11 mouse cellular contexts compared by ENCODE assay signal in genomic region chr8:8619221-8620194, GRCm38 (mm10). TPM values are rescaled to one million over a fixed set of nuclear protein-coding genes. Genes with fewer than 3 reads are reported as not detected.
DNase-seq lines count a peak whose midpoint lies in the region; ATAC-seq lines count a peak whose summit lies in the region.
"Had no signal": no experiment of that assay in that cellular context is flagged by ENCODE, and none has a peak within 500 bp of the region (broad histone marks: within the 10 kb centered on the region; RNA-seq: fewer than 3 reads in every experiment).

No protein-coding gene starts in this region.

- H3K36me3 ChIP-seq in heart, embryonic 11.5 days (ENCODE audit: control insufficient read depth, insufficient read depth, low read length): peaks cover 14% of the 10 kb centered on the region
- H3K36me3 ChIP-seq in forebrain, embryonic 13.5 days (ENCODE audit: poor library complexity, severe bottlenecking): peaks cover 59% of the 10 kb centered on the region
- H3K36me3 ChIP-seq in limb, embryonic 15.5 days: peaks cover 53% of the 10 kb centered on the region

- no peak for DNase-seq in heart, postnatal 25 days (ENCODE audit: low spot score)
- DNase-seq in ES-CJ7 (ENCODE audit: low read depth, low spot score): peak; percentile 46
- DNase-seq in frontal cortex, postnatal 10 days (ENCODE audit: low spot score in 2 of 2): no peak
- no peak for DNase-seq in spleen, postnatal 10 days (ENCODE audit: low spot score in 2 of 2)
- DNase-seq: heart, postnatal 36 days; thymus, adult 18-20 months had no signal

- 62% methylated on average over 19 of the region's 19 CpGs for WGBS in heart, embryonic 11.5 days (ENCODE audit: insufficient replicate concordance)
- 27% methylated on average over 19 of the region's 19 CpGs for WGBS in forebrain, embryonic 13.5 days
- 41% methylated on average over 19 of the region's 19 CpGs for WGBS in limb, embryonic 15.5 days

- intact Hi-C loops in heart, postnatal 25 days (cut with DNase I): no loop called here

- H3K4me1 ChIP-seq in heart, embryonic 11.5 days (ENCODE audit: control insufficient read depth, insufficient read depth, low read length): peaks cover 14% of the 10 kb centered on the region
- peaks cover 56% of the 10 kb centered on the region for H3K4me1 ChIP-seq in forebrain, embryonic 13.5 days
- peaks cover 25% of the 10 kb centered on the region for H3K4me1 ChIP-seq in limb, embryonic 15.5 days

- 0 out of 2 replicates have a peak, but pooled peaks have one; percentile 18 for ATAC-seq in heart, embryonic 11.5 days (replicated peaks; ENCODE audit: insufficient number of reproducible peaks, low FRiP score, low TSS enrichment)
- peak; percentile 26; the same call in 1 of the 2 replicates for ATAC-seq in forebrain, embryonic 13.5 days
- ATAC-seq in limb, embryonic 15.5 days (ENCODE audit: insufficient number of reproducible peaks, low FRiP score, low TSS enrichment, low read depth): 0 out of 2 replicates have a peak, but pooled peaks have one; percentile 30
- ATAC-seq in CD4-positive, CD25-positive, alpha-beta regulatory T cell, adult 4 months: no peak

- no peaks in the 10 kb centered on the region for H3K9me3 ChIP-seq in heart, embryonic 11.5 days (replicated peaks; ENCODE audit: control insufficient read depth, low read length)
- no peaks in the 10 kb centered on the region for H3K9me3 ChIP-seq in forebrain, embryonic 13.5 days (replicated peaks)
- H3K9me3 ChIP-seq in limb, embryonic 15.5 days: no peaks in the 10 kb centered on the region
- H3K9me3 ChIP-seq: embryonic facial prominence, embryonic 15.5 days had no signal

- no peak overlapping the region for H3K9ac ChIP-seq in heart, embryonic 11.5 days (ENCODE audit: low read depth, low read length)
- peak overlapping the region; percentile 30; the same call in 1 of the 2 replicates for H3K9ac ChIP-seq in forebrain, embryonic 13.5 days
- no peak overlapping the region for H3K9ac ChIP-seq in limb, embryonic 15.5 days
- H3K9ac ChIP-seq: embryonic facial prominence, embryonic 15.5 days had no signal

- no peak overlapping the region; the same call in 1 of the 2 replicates for H3K27ac ChIP-seq in heart, embryonic 11.5 days (ENCODE audit: low read depth, low read length)
- peak overlapping the region; percentile 41 for H3K27ac ChIP-seq in forebrain, embryonic 13.5 days
- peak overlapping the region; percentile 40 for H3K27ac ChIP-seq in limb, embryonic 15.5 days
- H3K27ac ChIP-seq: embryonic facial prominence, embryonic 15.5 days had no signal

- no peaks in the 10 kb centered on the region for H3K27me3 ChIP-seq in heart, embryonic 11.5 days (ENCODE audit: control insufficient read depth, insufficient read depth, low read length)
- H3K27me3 ChIP-seq in forebrain, embryonic 13.5 days: no peaks in the 10 kb centered on the region
- no peaks in the 10 kb centered on the region for H3K27me3 ChIP-seq in limb, embryonic 15.5 days
- H3K27me3 ChIP-seq: embryonic facial prominence, embryonic 15.5 days had no signal

- H3K4me3 ChIP-seq in heart, embryonic 11.5 days (ENCODE audit: low read depth, low read length): no peak overlapping the region
- H3K4me3 ChIP-seq in forebrain, embryonic 13.5 days: no peak overlapping the region
- no peak overlapping the region for H3K4me3 ChIP-seq in limb, embryonic 15.5 days
- H3K4me3 ChIP-seq: embryonic facial prominence, embryonic 15.5 days had no signal

- no peak overlapping the region for H3K4me2 ChIP-seq in heart, embryonic 11.5 days
- H3K4me2 ChIP-seq in forebrain, embryonic 13.5 days: peak overlapping the region; percentile 29
- no peak overlapping the region for H3K4me2 ChIP-seq in limb, embryonic 15.5 days
- H3K4me2 ChIP-seq: embryonic facial prominence, embryonic 15.5 days had no signal

RNA-seq across cellular contexts. Expression of gene Efnb2, which starts 41.5 kb away (rescaled TPM):
- 18.5 and 19.1 TPM in 2 replicates for polyA plus RNA-seq in heart, embryonic 11.5 days (2014; fragmentation: Nextera tagmentation; extraction: Ambion mirVana)
- 10 to 100 TPM; 24.8 to 29.4 TPM for total RNA-seq in heart, postnatal 25 days (2021)
- polyA plus RNA-seq in forebrain, embryonic 13.5 days (2015; fragmentation: Nextera tagmentation; extraction: Ambion mirVana): 41.7 and 46.8 TPM in 2 replicates
- polyA plus RNA-seq in limb, embryonic 15.5 days (2015; fragmentation: Nextera tagmentation; extraction: Ambion mirVana): 20.8 and 29.9 TPM in 2 replicates
- polyA plus RNA-seq in CD4-positive, CD25-positive, alpha-beta regulatory T cell, adult 4 months (2017; shearing (Covaris generic)): under 1 TPM; 0.16 to 0.24 TPM

Comparison
In these comparisons a context has a peak if more than half of its experiments do, and no peak if none do; other contexts are left out.
1. RNA of gene Efnb2, which starts 41.5 kb away (polyA plus RNA-seq): 41.7 to 46.8 TPM in forebrain, embryonic 13.5 days, 20.8 to 29.9 TPM in limb, embryonic 15.5 days and 18.5 to 19.1 TPM in heart, embryonic 11.5 days; 0.16 to 0.24 TPM in CD4-positive, CD25-positive, alpha-beta regulatory T cell, adult 4 months; every median in the first group is over 10 times any median in the second.